Mouse (Mus musculus): ENCODE results near the gene Olfr1458. TPM values are rescaled to one million over a fixed set of nuclear protein-coding genes. Genes with fewer than 3 reads are reported as not detected.

Olfr1458 gene
- polyA plus RNA-seq (2012; rRNA removed): not detected in 2 replicates

DNA sequence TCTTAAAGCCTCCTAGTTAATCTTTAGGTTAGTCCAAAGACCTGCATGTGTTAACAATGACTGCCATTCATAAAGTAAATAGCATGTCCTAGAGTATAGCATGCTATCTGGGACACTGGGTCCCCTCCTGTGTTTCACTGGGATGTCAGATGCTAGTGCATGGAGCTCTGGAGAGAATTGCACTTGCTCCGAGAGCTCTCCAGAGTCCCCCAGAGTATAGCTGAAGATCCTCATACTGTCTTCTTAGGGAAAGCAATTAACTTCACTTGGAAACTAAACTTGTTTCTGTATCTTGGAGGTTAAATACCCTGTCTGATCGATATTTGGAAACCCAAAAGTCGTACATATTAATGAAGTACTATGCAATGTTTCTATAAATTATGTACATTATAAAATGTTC is at the start of gene Olfr1458:
Gene Olfr1458 (minus strand): TSS at position 101 of the 400 bp plus-strand sequence.

DNA sequence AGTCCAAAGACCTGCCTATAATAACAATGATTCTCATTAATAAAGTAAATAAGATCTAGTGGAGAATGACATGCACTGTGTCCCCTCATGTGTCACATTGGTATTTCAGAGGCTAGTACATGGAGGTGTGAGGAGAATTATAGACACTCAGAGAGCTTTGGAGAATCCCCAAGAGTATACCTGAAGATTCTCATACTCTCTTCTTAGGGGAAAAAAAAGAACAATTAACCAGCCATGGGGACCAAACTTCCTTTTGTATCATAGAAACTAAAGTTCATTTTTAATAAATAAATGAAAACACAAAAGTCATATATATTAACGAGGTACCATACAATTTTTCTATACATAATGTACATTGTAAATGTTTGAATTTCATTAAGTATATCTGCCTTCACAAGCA is 42.9 kb upstream of the Olfr1458 start, which contains the start of gene Olfr1459:
Gene Olfr1459 (minus strand): TSS at position 101 of the 400 bp plus-strand sequence.

DNA sequence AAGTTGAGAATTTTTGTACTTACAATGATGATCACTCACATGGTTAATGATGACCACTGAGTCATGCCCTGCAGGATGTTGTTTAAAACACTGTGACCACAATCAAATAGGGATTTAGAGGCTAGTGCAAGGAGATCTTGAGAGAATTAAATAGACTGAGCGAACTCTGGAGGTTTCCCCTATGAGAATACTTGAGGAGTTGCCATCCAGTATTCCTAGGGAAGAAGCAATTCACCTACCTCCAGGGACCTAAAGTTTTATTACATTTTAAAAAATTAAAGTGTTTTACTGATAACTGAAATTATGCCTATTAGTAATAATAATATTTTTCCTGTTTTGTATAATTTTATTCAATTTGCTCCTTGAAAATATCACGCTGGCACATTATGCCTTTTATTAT is 8.8 kb downstream of the Olfr1458 start, which contains the start of gene Olfr1457:
Gene Olfr1457 (minus strand): TSS at position 101 of the 400 bp plus-strand sequence.

DNA sequence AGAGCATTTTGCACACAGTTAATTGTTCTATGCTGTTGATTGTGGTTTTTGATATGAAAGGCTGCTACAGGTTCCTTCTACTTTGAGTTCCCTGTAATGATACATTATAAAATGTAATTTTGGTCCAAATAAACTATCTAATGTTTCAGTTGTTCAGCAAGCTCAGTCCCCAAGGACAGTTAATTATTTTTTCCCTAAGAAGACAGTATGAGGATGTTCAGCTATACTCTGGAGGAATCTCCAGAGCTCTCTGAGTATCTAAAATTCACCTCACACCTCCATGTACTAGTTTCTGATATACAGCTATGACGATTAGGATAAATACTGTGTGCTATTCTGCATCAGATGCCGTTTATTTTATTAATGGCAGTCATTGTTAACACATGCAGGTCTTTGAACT is 46.3 kb downstream of the Olfr1458 start, which contains the start of gene Olfr1454:
Gene Olfr1454 (plus strand): TSS at position 301 of the 400 bp plus-strand sequence.

Other genes with a start within 250 kb of the Olfr1458 start
- not detected in 2 replicates for gene Olfr1444, start 249.5 kb downstream of the Olfr1458 start, polyA plus RNA-seq (2012; rRNA removed)
- not detected in 2 replicates for gene Olfr1445, start 222.9 kb downstream of the Olfr1458 start, polyA plus RNA-seq (2012; rRNA removed)
- gene Olfr1446, start 213.3 kb downstream of the Olfr1458 start, polyA plus RNA-seq (2012; rRNA removed): not detected in 2 replicates
- gene Olfr1447, start 203.0 kb downstream of the Olfr1458 start, polyA plus RNA-seq (2012; rRNA removed): not detected in 2 replicates
- not detected in 2 replicates for gene Olfr1448, start 182.4 kb downstream of the Olfr1458 start, polyA plus RNA-seq (2012; rRNA removed)
- not detected in 2 replicates for gene Olfr1449, start 175.9 kb downstream of the Olfr1458 start, polyA plus RNA-seq (2012; rRNA removed)
- gene Olfr1450, start 156.5 kb downstream of the Olfr1458 start, polyA plus RNA-seq (2012; rRNA removed): not detected in 2 replicates
- gene Olfr1451, start 111.8 kb downstream of the Olfr1458 start, polyA plus RNA-seq (2012; rRNA removed): not detected in 2 replicates
- not detected in 2 replicates for gene Olfr1453, start 78.4 kb downstream of the Olfr1458 start, polyA plus RNA-seq (2012; rRNA removed)
- gene Olfr1454, start 46.2 kb downstream of the Olfr1458 start, polyA plus RNA-seq (2012; rRNA removed): not detected in 2 replicates
- gene Olfr1457, start 8.9 kb downstream of the Olfr1458 start, polyA plus RNA-seq (2012; rRNA removed): not detected in 2 replicates
- not detected in 2 replicates for gene Olfr1459, start 42.8 kb upstream of the Olfr1458 start, polyA plus RNA-seq (2012; rRNA removed)
- gene Olfr1461, start 56.2 kb upstream of the Olfr1458 start, polyA plus RNA-seq (2012; rRNA removed): not detected in 2 replicates
- gene Olfr1462, start 79.0 kb upstream of the Olfr1458 start, polyA plus RNA-seq (2012; rRNA removed): not detected in 2 replicates
- gene Olfr1463, start 124.6 kb upstream of the Olfr1458 start, polyA plus RNA-seq (2012; rRNA removed): not detected in 2 replicates
- gene Olfr1465, start 208.8 kb upstream of the Olfr1458 start, polyA plus RNA-seq (2012; rRNA removed): not detected in 2 replicates
- gene Olfr1466, start 232.1 kb upstream of the Olfr1458 start, polyA plus RNA-seq (2012; rRNA removed): not detected in 2 replicates

Data from ovary, adult 2 months (tissue).